Mouse (Mus musculus) left cerebral cortex, adult 8-10 months (tissue): ENCODE results near the gene Olfr1410. TPM values are rescaled to one million over a fixed set of nuclear protein-coding genes. Genes with fewer than 3 reads are reported as not detected.

Source experiments
- DNase-seq, 2 experiments: peaks; one replicate each; pipeline ENCODE4 v3.0.0; 2022; ENCODE audit warnings: low spot score in 2 of 2
- total RNA-seq, 4 experiments: library from RNA; stranded (reverse); gene quantifications; 2 replicates each; pipeline ENCODE4 v1.2.4; 2022

Olfr1410 gene
- total RNA-seq, 4 experiments from 2014 or later = not detected

DNA sequence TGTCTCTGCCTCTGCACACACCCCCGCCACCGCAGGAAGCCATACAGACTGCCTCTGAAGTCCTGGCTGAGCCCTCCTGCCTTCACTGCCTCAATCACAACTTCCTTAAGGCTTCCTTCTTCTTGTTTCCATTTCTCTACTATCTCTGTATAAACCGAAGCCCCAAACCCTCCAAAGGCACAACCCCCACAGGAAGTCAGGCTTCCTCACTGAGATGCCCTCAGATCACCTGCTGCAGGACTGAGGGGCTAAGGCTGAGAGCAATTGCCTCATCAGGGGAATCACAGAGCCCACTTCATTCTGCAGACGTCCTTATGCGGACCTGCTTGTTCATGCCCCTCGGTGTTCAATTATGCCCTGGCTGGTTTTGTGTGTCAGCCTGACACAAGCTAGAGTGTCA, 34.8 kb downstream of the Olfr1410 start:
- DNase-seq = no peak

DNA sequence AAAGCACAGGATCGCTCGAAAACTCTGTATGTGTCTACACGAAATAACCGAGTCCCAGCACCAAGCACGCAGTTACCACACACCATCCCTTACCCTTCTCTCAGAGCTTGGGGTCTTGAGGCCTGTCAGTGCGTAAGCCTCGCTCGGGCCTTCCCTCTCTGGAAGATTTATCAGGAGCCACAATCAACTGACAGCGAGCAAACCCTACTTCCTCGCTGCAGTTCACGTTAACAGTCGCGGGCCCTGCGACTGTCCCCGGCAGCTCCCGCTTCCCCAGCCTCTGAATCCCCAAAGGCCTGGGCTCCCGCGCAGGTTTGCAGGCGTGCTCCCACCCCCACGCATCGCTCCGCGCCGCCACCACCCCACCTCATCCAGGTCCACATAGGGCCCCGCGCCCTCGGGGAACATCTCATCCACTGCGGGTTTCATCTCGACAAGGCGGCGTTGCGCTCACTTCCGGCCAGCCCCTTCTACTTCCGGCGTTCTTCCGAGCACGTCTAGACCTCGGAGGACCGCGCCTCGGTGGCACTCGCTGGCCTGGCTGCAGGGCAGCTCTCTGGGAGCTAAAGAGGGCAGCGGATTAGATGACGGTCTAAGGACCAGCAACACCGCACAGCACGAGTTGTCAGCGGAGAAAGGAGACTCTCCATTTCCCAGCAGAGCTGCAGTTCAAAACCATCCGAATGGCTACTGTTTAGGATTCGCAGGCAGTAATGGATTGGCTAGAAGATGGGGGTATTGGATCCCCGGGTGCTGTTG, 36.1 kb downstream of the Olfr1410 start, which contains the start of gene Cops9:
TSS of gene Cops9 (minus strand) at position 472 of the 759 bp plus-strand sequence.
- DNase-seq = peak; percentile 82 to 84

DNA sequence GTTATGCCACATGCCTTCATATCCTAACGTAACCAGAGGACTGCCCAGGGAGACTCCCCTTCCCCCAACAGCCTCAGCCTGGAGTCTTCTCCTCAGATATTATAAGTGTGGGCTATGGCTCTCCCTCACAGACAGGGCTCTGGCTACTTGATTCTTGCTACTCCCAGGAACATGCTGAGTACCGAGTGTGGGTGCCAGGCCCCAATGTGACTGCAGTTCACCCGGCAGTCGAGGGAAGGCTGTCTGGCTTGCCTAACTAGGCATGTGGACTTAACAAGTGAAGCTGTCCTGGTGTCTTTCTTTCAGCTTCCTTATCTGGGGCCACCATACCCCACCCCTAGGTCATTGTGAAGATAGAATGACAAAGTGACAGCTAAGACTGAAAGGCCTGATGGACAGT, 38.1 kb downstream of the Olfr1410 start:
- no peak for DNase-seq

DNA sequence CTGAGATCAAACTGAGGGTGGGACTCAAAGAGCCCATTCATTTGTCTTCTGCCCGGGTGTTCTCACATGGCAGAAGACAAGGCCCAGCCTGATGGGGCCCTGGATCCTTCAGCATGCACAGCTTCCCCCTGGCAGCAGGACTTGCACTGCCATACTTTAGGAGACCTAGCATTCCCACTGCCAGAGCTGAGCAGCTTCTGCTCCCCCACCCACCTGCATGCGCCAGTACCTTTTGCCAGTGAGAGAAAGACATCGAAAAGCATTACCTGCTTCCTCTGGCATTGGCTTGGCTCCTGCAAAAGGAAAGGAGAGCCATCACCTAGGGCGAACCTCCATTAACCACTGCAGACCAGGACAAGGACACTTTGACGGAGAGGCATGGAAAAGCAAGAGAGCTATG, 39.3 kb downstream of the Olfr1410 start:
- DNase-seq = no peak

DNA sequence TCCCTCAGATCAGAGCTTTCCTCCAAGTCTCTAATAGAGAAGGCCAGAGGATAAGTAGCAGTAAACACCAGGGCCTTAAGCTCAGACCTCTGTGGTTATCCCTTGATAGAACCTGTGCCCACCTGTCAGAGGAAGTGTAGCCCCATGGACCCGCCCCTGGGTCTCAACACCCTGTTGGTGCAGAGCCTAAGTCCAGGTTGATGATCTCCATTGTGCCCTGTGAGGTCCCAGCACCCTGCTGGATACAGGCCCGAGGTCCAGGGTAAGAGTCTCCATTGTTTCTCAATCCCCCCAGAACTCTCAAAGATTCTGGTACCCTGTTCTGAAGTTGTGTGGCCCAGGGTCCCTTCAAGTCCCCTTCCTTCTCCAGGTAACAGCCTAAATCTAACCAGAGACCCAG, 40.5 kb downstream of the Olfr1410 start:
- DNase-seq = no peak

DNA sequence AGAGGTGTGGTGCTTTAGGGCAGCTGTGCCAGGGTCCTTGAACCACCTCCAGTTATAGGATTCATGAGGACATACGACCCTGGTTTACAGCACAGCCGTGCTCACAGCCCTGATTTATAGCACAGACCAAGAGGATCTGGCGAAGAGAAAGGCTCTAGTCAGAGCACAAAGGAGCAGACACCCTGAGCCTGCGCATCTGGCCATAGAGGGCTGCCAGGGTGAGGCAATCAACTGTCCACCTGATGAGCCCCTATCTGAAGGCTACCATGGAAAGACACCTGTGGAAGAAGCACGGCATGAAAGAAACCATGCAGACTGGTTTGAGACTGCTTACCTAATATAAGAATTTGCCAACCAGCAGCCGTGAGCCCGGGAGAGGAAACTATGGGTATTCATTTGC, 41.0 kb downstream of the Olfr1410 start:
- DNase-seq = no peak

DNA sequence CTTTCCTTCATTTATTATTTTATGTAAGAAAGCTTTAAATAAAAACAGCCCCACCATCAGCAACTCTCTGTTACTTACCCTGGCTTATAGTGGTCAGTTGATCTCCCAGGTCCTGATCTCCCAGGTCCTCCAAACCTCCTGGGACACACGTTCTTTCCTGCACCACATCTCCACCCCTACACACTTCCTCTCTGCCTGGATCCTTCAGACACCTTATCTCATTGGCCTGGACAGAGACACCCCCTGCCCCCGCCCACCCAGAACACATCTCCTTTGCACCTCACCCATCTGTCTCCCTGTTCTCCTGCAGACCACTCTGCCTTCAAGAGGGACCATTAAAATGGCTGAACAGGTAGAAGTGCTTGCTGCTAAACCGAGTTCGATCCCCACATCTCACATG, 41.4 kb downstream of the Olfr1410 start:
- no peak for DNase-seq

DNA sequence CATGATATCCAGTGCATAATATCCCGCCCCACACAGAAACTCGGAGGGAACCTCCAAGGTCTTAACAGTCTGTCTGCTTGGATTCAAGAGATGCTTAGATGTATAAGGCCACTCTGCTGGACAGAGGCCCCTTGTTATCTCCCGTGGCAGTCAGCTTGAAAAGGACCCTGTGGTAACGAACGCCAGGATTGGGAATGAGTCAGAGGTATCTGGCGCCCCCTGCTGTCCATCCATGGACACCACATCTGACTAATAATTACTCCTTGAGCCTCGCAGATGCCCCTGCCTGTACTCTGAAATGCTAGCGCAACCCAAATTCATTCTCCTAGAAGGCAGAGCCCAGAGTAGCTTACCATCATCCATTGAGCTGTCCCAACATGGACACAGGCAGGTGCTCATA, 42.2 kb downstream of the Olfr1410 start:
- peak in 1 of 2 experiments; percentile 51 for DNase-seq

DNA sequence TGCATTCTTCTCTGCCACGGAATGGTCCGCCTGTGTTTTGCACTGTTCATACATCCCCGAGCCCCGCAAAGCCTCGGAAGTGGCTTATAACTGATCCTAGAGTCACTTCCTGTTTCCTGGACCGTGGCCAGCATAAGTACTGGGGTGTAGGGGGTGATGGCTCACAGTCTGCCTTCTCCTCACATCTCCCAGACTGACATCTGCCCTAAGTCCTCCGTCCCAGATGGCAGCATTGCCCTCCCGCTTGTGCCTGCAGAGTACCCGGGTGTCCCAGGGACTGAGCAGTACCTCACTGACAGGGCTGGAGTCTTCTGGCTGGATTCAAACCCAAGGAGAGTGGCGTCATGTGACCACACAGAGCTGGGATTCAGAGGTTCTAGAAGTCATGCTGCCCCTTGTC, 42.6 kb downstream of the Olfr1410 start:
- DNase-seq = no peak

DNA sequence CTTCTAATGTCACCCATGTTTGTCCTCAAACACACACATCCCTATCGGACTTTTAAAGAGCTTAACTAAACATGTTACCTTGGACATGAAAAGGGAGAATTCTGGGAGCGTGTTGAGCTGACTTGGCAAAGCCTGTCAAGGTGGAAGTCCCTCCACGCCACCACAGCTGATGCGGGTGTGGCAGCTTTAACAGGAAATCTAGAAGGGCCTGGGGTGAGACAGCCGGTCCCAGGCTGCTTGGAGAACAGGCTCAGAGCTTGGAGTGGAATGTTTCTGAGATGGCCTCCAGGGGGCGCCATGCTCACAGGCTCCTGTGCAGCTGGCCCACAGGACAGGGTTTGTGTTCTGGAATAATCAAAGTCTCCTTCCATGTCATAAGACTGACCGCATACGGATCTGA, 43.1 kb downstream of the Olfr1410 start, which contains the start of gene Otos:
TSS of gene Otos (minus strand) at position 169 of the 400 bp plus-strand sequence.
- peak in 1 of 2 experiments; percentile 44 for DNase-seq

DNA sequence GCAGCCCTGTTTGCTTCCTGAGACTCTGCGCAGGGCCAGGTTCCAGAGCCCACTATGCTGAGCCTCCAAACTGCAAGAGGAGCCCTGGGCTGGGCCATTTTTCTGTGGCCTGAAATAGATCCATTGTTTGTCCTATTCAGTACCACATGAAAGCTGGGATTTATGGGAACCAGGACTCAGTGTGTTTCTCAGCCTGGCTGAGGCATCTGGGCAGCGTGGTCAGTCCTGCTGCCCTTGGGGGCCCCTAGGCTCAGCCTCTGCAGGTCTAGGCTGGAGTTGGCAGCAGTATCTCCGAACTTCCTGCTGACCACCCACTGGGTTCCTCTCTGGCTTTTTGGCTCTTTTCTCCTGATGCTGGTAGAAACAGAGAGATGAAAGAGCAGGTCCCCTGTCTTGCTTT, 45.9 kb downstream of the Olfr1410 start:
- DNase-seq = no peak

DNA sequence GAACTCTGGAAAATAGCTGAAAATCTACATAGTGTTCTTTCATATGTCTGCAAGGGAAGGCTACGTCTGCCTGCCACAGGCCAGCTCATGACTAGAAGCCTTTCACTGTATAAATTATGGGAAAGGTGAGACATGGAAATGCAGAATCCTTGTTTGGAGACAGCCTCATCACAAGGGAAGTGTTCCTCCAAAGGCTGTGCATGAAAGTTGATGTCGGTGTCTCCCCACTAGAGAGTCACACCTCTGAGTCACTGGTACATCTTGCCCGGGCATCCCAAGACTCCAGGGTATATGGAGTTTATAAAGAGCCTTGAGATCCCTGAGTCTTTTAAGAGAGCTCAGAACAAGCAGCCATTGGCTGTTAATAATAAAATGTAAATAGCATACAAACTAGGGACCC, 47.6 kb downstream of the Olfr1410 start:
- no peak for DNase-seq

DNA sequence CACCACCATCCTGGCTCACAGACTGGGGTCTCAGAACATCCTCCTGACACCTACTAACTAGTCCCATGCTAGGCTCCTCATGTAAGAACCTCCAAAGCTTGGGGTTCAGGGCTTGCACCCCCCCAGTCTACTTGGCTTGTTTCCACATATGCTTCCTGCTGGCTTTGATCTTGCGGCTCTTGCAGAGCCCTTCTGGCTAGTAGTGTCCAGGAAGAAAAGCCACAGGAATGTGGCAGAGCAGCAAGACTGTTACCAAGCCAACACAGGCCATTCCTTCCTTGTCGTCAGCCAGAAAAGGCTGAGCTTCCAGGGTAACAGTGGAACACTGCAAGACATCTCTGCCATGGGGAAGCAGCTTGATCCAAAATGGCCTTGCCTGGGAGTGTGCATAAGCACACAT, 49.1 kb downstream of the Olfr1410 start:
- DNase-seq = no peak

DNA sequence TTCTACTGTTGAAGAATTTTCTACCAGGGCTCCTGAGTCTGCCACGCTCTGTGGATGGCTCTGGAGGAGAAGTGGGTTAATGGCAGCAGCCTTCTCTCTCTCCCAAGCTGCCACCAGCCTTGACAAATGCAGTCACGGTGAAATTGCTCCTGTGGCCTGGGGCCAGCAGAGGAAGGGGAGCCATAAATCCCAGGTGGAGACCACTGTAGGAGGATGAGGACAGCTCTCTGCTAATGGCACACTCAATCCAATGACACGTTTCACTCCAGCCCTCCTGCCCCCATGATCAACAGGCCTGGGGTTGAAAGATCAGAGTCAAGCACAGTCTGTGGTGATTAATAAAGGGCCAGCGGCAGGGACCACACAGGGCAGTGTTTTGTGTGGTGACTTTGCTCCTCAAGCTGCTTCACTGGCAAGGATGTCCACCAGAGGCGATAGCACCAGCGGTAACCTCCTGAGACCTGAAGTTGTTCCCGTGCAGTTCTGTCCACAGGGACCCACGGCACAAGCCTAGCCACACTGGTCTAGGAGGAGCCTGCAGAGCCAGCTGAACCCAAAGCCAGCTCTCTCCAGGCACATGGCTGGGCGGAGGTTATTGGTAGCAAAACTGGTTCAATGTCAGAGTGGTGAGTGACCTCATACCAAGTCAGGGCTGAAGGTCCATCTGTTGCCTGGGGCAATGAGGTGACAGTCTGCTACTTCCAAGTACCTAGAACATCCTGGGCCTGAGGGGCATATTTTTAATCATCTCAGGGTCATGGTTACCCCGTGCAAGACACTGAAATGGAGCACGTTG, 51.6 kb downstream of the Olfr1410 start:
- DNase-seq = no peak

DNA sequence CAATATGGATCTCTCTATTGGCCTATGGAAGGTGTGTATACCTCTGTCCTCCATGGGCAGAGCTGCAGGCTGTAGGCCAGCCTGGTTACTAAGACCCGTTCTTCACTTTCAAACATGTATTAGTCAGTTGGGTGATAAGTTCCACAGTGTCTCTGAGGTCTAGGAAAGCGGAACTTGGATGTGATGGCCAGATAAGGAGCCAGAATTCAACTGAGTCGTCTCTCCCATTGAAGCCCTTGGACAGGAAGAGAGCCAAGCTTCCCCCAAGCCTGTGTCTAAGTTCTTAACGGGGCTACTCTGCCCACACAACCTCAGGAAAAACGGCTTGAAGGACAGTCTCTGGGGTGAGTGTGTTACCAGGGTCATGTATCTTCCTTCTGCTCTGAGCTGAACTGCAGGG, 53.8 kb downstream of the Olfr1410 start:
- DNase-seq = no peak

Other genes starting within 250 kb of the Olfr1410 start
- gene Ndufa10, start 131.9 kb upstream of the Olfr1410 start, total RNA-seq = 100 to 1,000 TPM; 219 to 243 (median 235) TPM
- gene Olfr1416, start 120.7 kb upstream of the Olfr1410 start, total RNA-seq = not detected
- not detected for gene Olfr1415, start 109.7 kb upstream of the Olfr1410 start, total RNA-seq
- gene Olfr1414, start 87.1 kb upstream of the Olfr1410 start, total RNA-seq = not detected
- not detected for gene Olfr1413, start 34.5 kb upstream of the Olfr1410 start, total RNA-seq
- not detected for gene Olfr1412, start 20.0 kb upstream of the Olfr1410 start, total RNA-seq
- gene Olfr1411, start 11.4 kb upstream of the Olfr1410 start, total RNA-seq = not detected
- not detected for gene Olfr12, start 12.0 kb downstream of the Olfr1410 start, total RNA-seq
- 100 to 1,000 TPM; 199 to 246 (median 216) TPM for gene Cops9, start 36.2 kb downstream of the Olfr1410 start, total RNA-seq
- under 1 TPM in 2 of 4 experiments, not detected in 2; 0.58 to 0.68 TPM for gene Otos, start 43.1 kb downstream of the Olfr1410 start, total RNA-seq
- 10 to 100 TPM; 78.8 to 86.2 (median 83.5) TPM for gene Gpc1, start 225.9 kb downstream of the Olfr1410 start, total RNA-seq